Mouse (Mus musculus) hindbrain, embryonic 14.5 days (tissue): ENCODE results near the gene Rspry1. TPM values are rescaled to one million over a fixed set of nuclear protein-coding genes. Genes with fewer than 3 reads are reported as not detected.
A peak's percentile ranks its signal among the peaks of the same experiment; 100 is the strongest.

Experiments
- ATAC-seq: fragments of 200-750 bp; cut with Nextera tagmentation; 2 replicates; pipeline ENCODE4 v1.8.0; 2017; ENCODE audit warnings: moderate number of reproducible peaks, mild to moderate bottlenecking, moderate TSS enrichment, moderate library complexity; ENCODE audit not compliant: low FRiP score
- DNase-seq: peaks from one replicate; pipeline ENCODE4 v3.0.0-alpha.2; 2015; ENCODE audit warnings: low spot score
- H3K27ac ChIP-seq: fragments of 300-500 bp; sonication (generic); 2 replicates; pipeline ENCODE4 v1.5.1; 2014; ENCODE audit warnings: mild to moderate bottlenecking, moderate library complexity
- H3K27me3 ChIP-seq: fragments of 300-500 bp; sonication (generic); 2 replicates; pipeline ENCODE4 v1.6.1; 2014; ENCODE audit warnings: mild to moderate bottlenecking, low read length, mixed read lengths; ENCODE audit not compliant: control insufficient read depth, insufficient read depth
- H3K36me3 ChIP-seq: fragments of 300-500 bp; sonication (generic); replicated peaks from 2 replicates; pipeline ENCODE4 v1.6.1; 2014; ENCODE audit not compliant: control insufficient read depth, insufficient read depth
- H3K4me1 ChIP-seq: fragments of 300-500 bp; sonication (generic); replicated peaks from 2 replicates; pipeline ENCODE4 v1.6.1; 2014; ENCODE audit warnings: antibody characterized with exemption, low read length, mixed read lengths; ENCODE audit not compliant: control insufficient read depth, insufficient read depth
- H3K4me2 ChIP-seq: fragments of 300-500 bp; sonication (generic); replicated peaks from 2 replicates; pipeline ENCODE4 v1.6.1; 2014; ENCODE audit warnings: mild to moderate bottlenecking, moderate library complexity
- H3K4me3 ChIP-seq: fragments of 300-500 bp; sonication (generic); replicated peaks from 2 replicates; pipeline ENCODE4 v1.5.1; 2014; ENCODE audit warnings: mild to moderate bottlenecking, low read length
- H3K9ac ChIP-seq: fragments of 300-500 bp; sonication (generic); 2 replicates; pipeline ENCODE4 v1.6.1; 2014
- H3K9me3 ChIP-seq: fragments of 300-500 bp; sonication (generic); 2 replicates; pipeline ENCODE4 v1.6.1; 2016; ENCODE audit warnings: low read length; ENCODE audit not compliant: control insufficient read depth
- WGBS: fragments of 180-500 bp; shearing (Covaris S2); extraction: QIAGEN DNeasy Blood & Tissue Kit; methylation state at CpG from one replicate; pipeline ENCODE4 v1.1.7; 2014; 5-methylcytosine and 5-hydroxymethylcytosine counted together
- polyA plus RNA-seq: library from polyadenylated mRNA; unstranded; fragments of >200 nt; fragmentation: Nextera tagmentation; extraction: Ambion mirVana; gene quantifications from 2 replicates; pipeline ENCODE4 v1.2.1, GENCODE M21; 2014

Rspry1 gene
- polyA plus RNA-seq, 1 experiment from 2014 or later, result 44.8 TPM

GRCm38 (mm10) chr8:94695341-94695993 lies 93.7 kb downstream of the Rspry1 start:
- peak overlapping the region; percentile 42; the same call in 1 of the 2 replicates for H3K9ac ChIP-seq
- no peaks in the 10 kb centered on the region for H3K36me3 ChIP-seq
- peaks cover 57% of the 10 kb centered on the region for H3K27me3 ChIP-seq
- H3K4me1 ChIP-seq, result peaks cover 9% of the 10 kb centered on the region
- DNase-seq, result peak; percentile 30
- peak; percentile 35; the same call in 1 of the 2 replicates for ATAC-seq
- H3K27ac ChIP-seq, result no peak overlapping the region
- peak overlapping the region; percentile 39 for H3K4me3 ChIP-seq
- H3K9me3 ChIP-seq, result no peaks in the 10 kb centered on the region
- peak overlapping the region; percentile 66 for H3K4me2 ChIP-seq
- under 1% methylated on average over 31 of the region's 31 CpGs for WGBS

GRCm38 (mm10) chr8:94695994-94696384 lies 94.3 kb downstream of the Rspry1 start, which contains the start of gene Pllp:
Gene Pllp, minus strand, starts transcription at chr8:94696278.
- Histone ChIP-seq H3K36me3 (no peaks in the 10 kb centered on the region), H3K4me3 (peak within 1 kb of the TSS; percentile 39), H3K27ac (no peak within 1 kb of the TSS), H3K27me3 (peaks cover 57% of the 10 kb centered on the region), H3K9me3 (no peaks in the 10 kb centered on the region), H3K4me1 (peaks cover 9% of the 10 kb centered on the region), H3K4me2 (peak within 1 kb of the TSS; percentile 66), H3K9ac (peak within 1 kb of the TSS; percentile 42; the same call in 1 of the 2 replicates)
- DNase-seq (peak; percentile 37), ATAC-seq (peak; percentile 49; the same call in 1 of the 2 replicates)
- WGBS, result under 1% methylated on average over 41 of the region's 41 CpGs

- H3K4me2 ChIP-seq, result peak overlapping the region; percentile 66
- peaks cover 9% of the 10 kb centered on the region for H3K4me1 ChIP-seq
- H3K9ac ChIP-seq, result no peak overlapping the region
- WGBS, result 47% methylated on average over 3 of the region's 3 CpGs
- peak overlapping the region; percentile 39 for H3K4me3 ChIP-seq
- H3K9me3 ChIP-seq, result no peaks in the 10 kb centered on the region
- H3K27me3 ChIP-seq, result peaks cover 57% of the 10 kb centered on the region
- H3K36me3 ChIP-seq, result no peaks in the 10 kb centered on the region
- ATAC-seq (no peak), DNase-seq (no peak)
- H3K27ac ChIP-seq, result no peak overlapping the region
These were observed 94.8 kb downstream of the Rspry1 start for GRCm38 (mm10) chr8:94696566-94696965.

- peaks cover 50% of the 10 kb centered on the region for H3K27me3 ChIP-seq
- no peak for ATAC-seq
- H3K9me3 ChIP-seq, result no peaks in the 10 kb centered on the region
- 84% methylated on average over 6 of the region's 6 CpGs for WGBS
- peaks cover 9% of the 10 kb centered on the region for H3K4me1 ChIP-seq
- H3K4me3 ChIP-seq, result no peak overlapping the region
- DNase-seq, result no peak
- no peak overlapping the region for H3K27ac ChIP-seq
- H3K9ac ChIP-seq, result no peak overlapping the region
- no peaks in the 10 kb centered on the region for H3K36me3 ChIP-seq
- H3K4me2 ChIP-seq, result no peak overlapping the region
These were observed 96.2 kb downstream of the Rspry1 start for GRCm38 (mm10) chr8:94697956-94698355.

GRCm38 (mm10) chr8:94699366-94699765 lies 97.6 kb downstream of the Rspry1 start:
- Histone ChIP-seq H3K9me3 (no peaks in the 10 kb centered on the region), H3K27me3 (peaks cover 36% of the 10 kb centered on the region), H3K4me2 (no peak overlapping the region), H3K4me3 (no peak overlapping the region), H3K4me1 (peaks cover 9% of the 10 kb centered on the region), H3K27ac (no peak overlapping the region), H3K9ac (no peak overlapping the region), H3K36me3 (no peaks in the 10 kb centered on the region)
- 66% methylated on average over 16 of the region's 16 CpGs for WGBS
- DNase-seq (no peak), ATAC-seq (no peak)

GRCm38 (mm10) chr8:94700421-94700935 lies 98.7 kb downstream of the Rspry1 start:
- WGBS, result 88% methylated on average over 4 of the region's 4 CpGs

GRCm38 (mm10) chr8:94702156-94702555 lies 100.4 kb downstream of the Rspry1 start:
- Histone ChIP-seq H3K4me3 (peak overlapping the region; percentile 50; the same call in 1 of the 2 replicates), H3K9ac (no peak overlapping the region), H3K27me3 (peaks cover 8% of the 10 kb centered on the region), H3K9me3 (no peaks in the 10 kb centered on the region), H3K27ac (no peak overlapping the region), H3K4me1 (no peaks in the 10 kb centered on the region), H3K4me2 (peak overlapping the region; percentile 52), H3K36me3 (no peaks in the 10 kb centered on the region)
- ATAC-seq (no peak), DNase-seq (no peak)
- 67% methylated on average over 3 of the region's 3 CpGs for WGBS

More at GRCm38 (mm10) chr8:94700421-94700935, 98.7 kb downstream of the Rspry1 start:
- no peak overlapping the region for H3K9ac ChIP-seq
- DNase-seq, result no peak
- H3K4me3 ChIP-seq, result no peak overlapping the region
- no peaks in the 10 kb centered on the region for H3K9me3 ChIP-seq
- no peaks in the 10 kb centered on the region for H3K36me3 ChIP-seq
- no peak overlapping the region for H3K27ac ChIP-seq
- H3K4me1 ChIP-seq, result peaks cover 8% of the 10 kb centered on the region
- H3K4me2 ChIP-seq, result no peak overlapping the region
- no peak for ATAC-seq
- H3K27me3 ChIP-seq, result peaks cover 25% of the 10 kb centered on the region

GRCm38 (mm10) chr8:94702844-94703813 lies 101.4 kb downstream of the Rspry1 start:
- no peaks in the 10 kb centered on the region for H3K36me3 ChIP-seq
- WGBS, result under 1% methylated on average over 35 of the region's 35 CpGs
- H3K27me3 ChIP-seq, result peaks cover under 1% of the 10 kb centered on the region; the same call in 1 of the 2 replicates
- H3K9ac ChIP-seq, result peak overlapping the region; percentile 61
- no peaks in the 10 kb centered on the region for H3K9me3 ChIP-seq
- H3K4me2 ChIP-seq, result peak overlapping the region; percentile 52
- ATAC-seq (peak; percentile 85), DNase-seq (peak; percentile 87)
- peak overlapping the region; percentile 50 for H3K4me3 ChIP-seq
- no peaks in the 10 kb centered on the region for H3K4me1 ChIP-seq
- H3K27ac ChIP-seq, result peak overlapping the region; percentile 80
